Mouse (Mus musculus) liver, postnatal 0 days (tissue): ENCODE measurements around the gene Htra2.

Experiments
- CTCF ChIP-seq: sonication (generic); IDR thresholded peaks from 2 replicates; pipeline ENCODE4 v1.5.1; 2016; ENCODE audit warnings: antibody characterized with exemption, low read depth
- EP300 ChIP-seq: IDR thresholded peaks from 2 replicates; pipeline ENCODE4 v1.6.1; 2016; ENCODE audit warnings: antibody characterized with exemption, low read depth, mild to moderate bottlenecking

- TF ChIP-seq CTCF (peak; percentile 92), EP300 (no peak)
Measured at GRCm38 (mm10) chr6:83101316-83101687, 46.2 kb upstream of the Htra2 start, which contains the start of the genes Ccdc142 and Gm42688.
